Mouse (Mus musculus) heart, postnatal 10 days (tissue): Measurements from ENCODE around the gene Hoxa9. TPM values are rescaled to one million over a fixed set of nuclear protein-coding genes. Genes with fewer than 3 reads are reported as not detected.

Source experiments
- DNase-seq, 2 experiments: peaks; one replicate each; pipeline ENCODE4 v3.0.0; 2021
- intact Hi-C: fragments of 180-260 bp; cut with DNase I; formaldehyde crosslinking; loops from one replicate; pipeline ENCODE4 v1.15.1; 2025
- microRNA-seq, 2 experiments: library from miRNA; unstranded; fragments of <30 nt; microRNA quantifications; one replicate each; pipeline ENCODE4 v1.2.0; 2022
- total RNA-seq, 2 experiments: library from RNA; stranded (reverse); gene quantifications; 2 replicates each; pipeline ENCODE4 v1.2.3; 2021

Gene Hoxa9
- total RNA-seq, 2 experiments from 2014 or later, result not detected

DNA sequence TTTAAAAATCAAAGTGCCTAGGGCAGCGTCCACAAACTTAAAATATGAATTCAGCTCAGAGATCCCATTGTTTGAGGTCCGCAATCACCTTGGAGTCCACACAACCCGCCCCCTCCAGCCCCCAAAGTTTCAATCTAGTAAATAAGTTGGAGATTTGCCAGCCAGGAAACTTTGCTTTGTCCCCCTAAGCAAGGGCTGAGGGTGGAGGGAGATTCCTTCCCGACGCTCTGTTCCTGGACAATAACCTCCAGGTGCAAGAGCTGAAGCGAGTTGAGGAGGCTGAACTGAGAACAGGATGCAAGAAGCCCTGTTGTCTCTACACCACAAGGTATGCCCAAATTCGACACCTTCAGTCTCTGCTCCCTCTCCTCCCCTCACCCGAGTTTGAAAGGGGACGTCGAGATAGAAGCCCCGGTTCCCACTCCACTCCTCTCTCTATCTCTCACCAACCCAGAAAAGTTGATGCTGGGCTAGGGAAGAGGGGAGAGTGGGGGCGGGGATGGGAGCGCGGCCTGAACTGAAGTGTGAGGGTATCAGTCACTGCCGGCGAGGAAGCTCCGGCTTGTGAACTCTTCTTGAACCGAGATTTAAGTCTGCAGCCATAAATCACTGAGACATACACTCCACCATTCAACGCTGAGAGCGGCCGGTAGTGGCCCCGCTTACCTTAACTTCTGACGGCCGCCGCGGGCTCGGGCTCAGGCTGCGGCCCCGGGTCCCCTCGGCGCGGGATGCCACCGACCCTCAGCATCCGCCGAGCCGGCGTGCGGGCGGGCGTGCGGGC is 55.7 kb downstream of the Hoxa9 start:
- intact Hi-C loops, result no loop called here
- DNase-seq, result no peak

DNA sequence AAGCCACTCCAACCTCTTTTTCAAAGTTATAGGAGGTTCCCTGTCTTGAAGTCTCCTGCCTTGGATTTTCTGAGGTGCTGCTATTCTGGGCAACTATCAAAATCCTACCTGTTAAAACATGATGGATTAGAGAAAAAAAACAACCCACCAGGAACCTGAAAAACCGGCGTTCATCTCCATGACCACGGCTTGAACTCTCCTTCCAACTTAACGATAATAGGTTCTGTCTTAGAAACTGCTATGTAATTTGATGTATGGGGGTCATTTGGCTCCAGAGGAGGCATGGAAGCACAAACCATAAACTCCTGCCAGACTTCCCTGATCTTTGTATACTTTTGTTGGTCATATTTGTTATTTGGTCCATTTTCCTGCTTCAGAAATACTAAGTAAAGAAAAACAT is 57.2 kb downstream of the Hoxa9 start:
- DNase-seq, result no peak
- intact Hi-C loops, result no loop called here

Small RNA genes lying within 50 kb of the gene (microRNA-seq; reads per million reads assigned to microRNA genes)
- 49.4 to 78.9 reads per million in 2 experiments for gene Mir196b

Other genes with a start within 250 kb of the Hoxa9 start
- 10 to 100 TPM; 11.8 to 13.3 TPM for gene Skap2, start 218.5 kb downstream of the Hoxa9 start, total RNA-seq
- under 1 TPM; 0.22 to 0.30 TPM for gene Hoxa1, start 72.8 kb downstream of the Hoxa9 start, total RNA-seq
- 1 to 10 TPM in 1 of 2 experiments, under 1 TPM in 1; 0.98 to 1.0 TPM for gene Hoxa2, start 66.3 kb downstream of the Hoxa9 start, total RNA-seq
- gene 5730596B20Rik, start 53.6 kb downstream of the Hoxa9 start, total RNA-seq, result under 1 TPM; 0.10 to 0.17 TPM
- 1 to 10 TPM in 1 of 2 experiments, under 1 TPM in 1; 0.69 to 1.3 TPM for gene Hoxa4, start 39.3 kb downstream of the Hoxa9 start, total RNA-seq
- 1 to 10 TPM; 1.2 to 1.6 TPM for gene Hoxa5, start 26.5 kb downstream of the Hoxa9 start, total RNA-seq
- gene Hoxa6, start 22.4 kb downstream of the Hoxa9 start, total RNA-seq, result not detected
- 1 to 10 TPM; 1.5 TPM for gene Hoxa3, start 17.8 kb downstream of the Hoxa9 start, total RNA-seq
- gene Gm28308, start 17.8 kb downstream of the Hoxa9 start, total RNA-seq, result not detected
- gene Hoxa7, start 9.2 kb downstream of the Hoxa9 start, total RNA-seq, result under 1 TPM; 0.40 to 0.41 TPM
- not detected for gene Hoxa10, start 9.8 kb upstream of the Hoxa9 start, total RNA-seq
- not detected for gene Hoxa11, start 14.7 kb upstream of the Hoxa9 start, total RNA-seq
- gene Hoxa13, start 29.8 kb upstream of the Hoxa9 start, total RNA-seq, result not detected
- not detected for gene Evx1, start 82.4 kb upstream of the Hoxa9 start, total RNA-seq